Mouse (Mus musculus): ENCODE data around the gene Bex1.

DNA sequence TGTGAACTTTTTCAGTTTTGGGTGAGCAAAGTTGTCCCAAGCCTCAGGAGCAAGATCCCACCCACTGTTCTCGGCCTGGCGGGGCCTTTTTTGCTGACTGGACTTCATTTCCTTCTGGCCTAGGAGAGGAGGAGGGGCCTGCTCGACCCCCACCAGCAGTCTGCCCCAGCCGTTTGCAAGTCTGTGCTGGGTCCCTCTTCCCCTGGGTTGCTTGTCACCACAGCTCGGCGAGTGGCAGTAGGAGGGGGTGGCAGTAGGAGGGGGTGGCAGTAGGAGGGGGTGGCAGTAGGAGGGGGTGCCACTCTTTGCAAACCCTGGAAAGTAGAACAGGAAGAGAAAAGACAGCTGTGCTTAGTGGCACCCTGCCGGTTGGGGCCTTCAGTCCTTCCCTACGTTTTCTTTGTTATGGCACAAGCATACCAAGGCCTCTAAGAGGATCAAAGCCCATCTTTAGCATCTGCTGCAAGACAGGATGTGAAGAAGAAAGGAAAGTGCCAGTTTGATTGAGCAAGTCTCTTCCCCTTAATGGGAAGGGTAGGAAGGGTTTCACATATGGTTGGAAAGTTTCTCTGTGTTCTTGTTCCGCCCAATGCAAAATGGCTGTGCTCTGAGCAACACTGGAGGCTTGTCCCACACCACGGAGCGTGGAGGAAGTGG is 34.3 kb downstream of the Bex1 start:
- TF ChIP-seq CTCF (IDR thresholded peaks at IDR 0.05; ENCODE audit: low read depth, low read length), result no peak
- no peak for TF ChIP-seq GATA2 (IDR thresholded peaks at IDR 0.05; ENCODE audit: borderline replicate concordance, low read depth, low read length)
- TF ChIP-seq GATA1 (IDR thresholded peaks at IDR 0.05; ENCODE audit: borderline replicate concordance, low read length), result no peak
- no peak for TF ChIP-seq TAL1 (conservative IDR thresholded peaks at IDR 0.05; ENCODE audit: low read depth, low read length)
- no peak for TF ChIP-seq POLR2AphosphoS5 (IDR thresholded peaks at IDR 0.05; ENCODE audit: insufficient replicate concordance, low read depth, low read length)
